Mouse (Mus musculus) hindbrain, postnatal 0 days (tissue): Measurements from ENCODE around the gene Rasl12. TPM values are rescaled to one million over a fixed set of nuclear protein-coding genes. Genes with fewer than 3 reads are reported as not detected.
A peak's percentile ranks its signal among the peaks of the same experiment; 100 is the strongest.

Experiments used
- ATAC-seq: fragments of 200-750 bp; cut with Nextera tagmentation; 2 replicates; pipeline ENCODE4 v1.8.0; 2017; ENCODE audit warnings: mild to moderate bottlenecking, moderate TSS enrichment, moderate library complexity
- DNase-seq: peaks from one replicate; pipeline ENCODE4 v3.0.0-alpha.2; 2015; ENCODE audit warnings: low spot score
- H3K27ac ChIP-seq: fragments of 300-500 bp; sonication (generic); 2 replicates; pipeline ENCODE4 v1.5.1; 2014; ENCODE audit warnings: mild to moderate bottlenecking
- H3K27me3 ChIP-seq: fragments of 300-500 bp; sonication (generic); 2 replicates; pipeline ENCODE4 v1.6.1; 2014; ENCODE audit warnings: low read length, mixed read lengths; ENCODE audit not compliant: insufficient read depth
- H3K36me3 ChIP-seq: fragments of 300-500 bp; sonication (generic); 2 replicates; pipeline ENCODE4 v1.6.1; 2014; ENCODE audit warnings: low read length, mixed read lengths; ENCODE audit not compliant: insufficient read depth
- H3K4me1 ChIP-seq: fragments of 300-500 bp; sonication (generic); 2 replicates; pipeline ENCODE4 v1.6.1; 2014; ENCODE audit warnings: antibody characterized with exemption, low read length, mixed read lengths; ENCODE audit not compliant: insufficient read depth
- H3K4me2 ChIP-seq: fragments of 300-500 bp; sonication (generic); 2 replicates; pipeline ENCODE4 v1.6.1; 2014; ENCODE audit warnings: low read depth, mild to moderate bottlenecking, low read length, moderate library complexity, mixed read lengths
- H3K4me3 ChIP-seq: fragments of 300-500 bp; sonication (generic); 2 replicates; pipeline ENCODE4 v1.5.1; 2014; ENCODE audit warnings: low read length
- H3K9ac ChIP-seq: fragments of 300-500 bp; sonication (generic); replicated peaks from 2 replicates; pipeline ENCODE4 v1.6.1; 2014; ENCODE audit warnings: mild to moderate bottlenecking, low read length, moderate library complexity, mixed read lengths
- H3K9me3 ChIP-seq: fragments of 300-500 bp; sonication (generic); 2 replicates; pipeline ENCODE4 v1.6.1; 2016; ENCODE audit warnings: low read length, mixed read lengths
- CTCF ChIP-seq: IDR thresholded peaks from 2 replicates; pipeline ENCODE4 v1.5.1; 2016; ENCODE audit warnings: antibody characterized with exemption, control low read depth, low read depth
- WGBS: fragments of 180-500 bp; shearing (Covaris S2); extraction: QIAGEN DNeasy Blood & Tissue Kit; methylation state at CpG from one replicate; pipeline ENCODE4 v1.1.7; 2014; 5-methylcytosine and 5-hydroxymethylcytosine counted together
- polyA plus RNA-seq: library from polyadenylated mRNA; unstranded; fragments of >200 nt; fragmentation: Nextera tagmentation; extraction: Ambion mirVana; gene quantifications from 2 replicates; pipeline ENCODE4 v1.2.1, GENCODE M21; 2015
- total RNA-seq: library from RNA; depleted of rRNA; stranded (reverse); fragments of >200 nt; gene quantifications from 2 replicates; pipeline ENCODE4 v1.2.3, GENCODE M21; 2014; rRNA removed

Rasl12 gene
- total and polyA plus RNA-seq, 2 experiments from 2014 or later = 4.0 to 7.0 TPM

DNA sequence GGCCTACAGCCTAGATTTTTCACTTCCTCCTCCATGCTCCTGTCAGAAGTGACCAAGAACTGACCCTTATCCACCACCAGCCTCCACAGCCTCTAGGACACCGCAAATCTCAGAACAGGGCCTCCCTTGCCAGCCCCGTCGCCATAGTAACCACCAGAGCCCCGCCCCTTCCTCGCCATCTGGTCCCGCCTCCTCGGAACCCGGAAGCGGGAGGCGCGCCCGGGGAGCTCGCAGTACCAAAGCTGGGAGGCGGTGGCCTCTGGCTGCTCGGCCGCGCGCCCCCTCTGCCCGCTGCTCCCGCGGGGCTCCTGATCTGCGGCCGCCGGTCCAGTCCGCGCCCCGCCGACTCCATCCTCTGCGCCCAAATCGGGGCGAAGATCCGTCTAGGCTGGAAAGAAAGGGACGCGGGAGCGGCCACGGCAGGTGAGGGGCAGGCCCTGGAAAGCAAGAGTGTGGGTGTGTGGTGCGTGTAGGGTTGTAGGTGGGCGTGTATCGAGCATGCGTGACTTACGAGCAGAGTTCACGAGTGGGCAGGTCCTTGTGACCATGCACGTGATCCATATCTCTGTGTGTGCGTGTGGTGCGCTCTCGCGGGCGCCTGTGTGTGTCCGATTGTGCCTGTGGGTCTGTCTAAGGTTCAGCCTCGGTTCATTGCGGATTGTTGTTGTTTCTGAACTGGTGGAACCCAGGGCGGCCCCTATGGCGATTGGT, 62.6 kb downstream of the Rasl12 start, which contains the start of gene Spg21:
Spg21 (plus strand) TSS at position 216 of the 711 bp plus-strand sequence.
- Histone ChIP-seq H3K4me2 (peak within 1 kb of the TSS; percentile 75), H3K27ac (peak within 1 kb of the TSS; percentile 84), H3K9ac (peak within 1 kb of the TSS; percentile 77), H3K36me3 (peaks cover 5% of the 10 kb centered on the region; the same call in 1 of the 2 replicates), H3K27me3 (no peaks in the 10 kb centered on the region), H3K4me3 (peak within 1 kb of the TSS; percentile 89), H3K4me1 (peaks cover 9% of the 10 kb centered on the region), H3K9me3 (no peaks in the 10 kb centered on the region)
- peak; percentile 97 for ATAC-seq
- TF ChIP-seq CTCF = no peak; the same call in 1 of the 2 replicates
- WGBS = 0% methylated on average over 53 of the region's 53 CpGs
- peak; percentile 96 for DNase-seq

DNA sequence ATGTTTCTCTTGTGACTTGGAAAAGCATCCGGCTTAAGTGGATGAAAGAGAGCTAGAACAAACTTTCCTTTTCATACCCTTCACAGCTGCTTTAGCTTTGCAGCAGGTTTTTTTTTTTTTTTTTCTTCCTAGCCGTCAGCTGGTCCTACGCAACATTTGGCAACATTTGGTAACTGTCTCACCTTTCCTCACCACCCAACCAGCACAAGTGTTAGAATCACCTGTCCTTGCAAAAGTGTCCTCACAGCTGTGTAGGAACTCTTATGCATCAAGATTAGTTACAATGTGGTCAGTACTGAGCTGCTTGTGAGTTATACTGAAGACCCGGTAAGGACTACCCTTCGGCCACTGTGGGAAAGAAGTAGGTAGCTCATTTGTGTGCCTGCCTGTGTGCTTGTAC, 64.2 kb downstream of the Rasl12 start:
- Histone ChIP-seq H3K4me2 (no peak overlapping the region), H3K4me1 (peaks cover 9% of the 10 kb centered on the region), H3K9ac (no peak overlapping the region), H3K27me3 (no peaks in the 10 kb centered on the region), H3K9me3 (no peaks in the 10 kb centered on the region), H3K27ac (no peak overlapping the region), H3K4me3 (no peak overlapping the region), H3K36me3 (peaks cover 7% of the 10 kb centered on the region; the same call in 1 of the 2 replicates)
- DNase-seq (no peak), ATAC-seq (no peak)
- WGBS = 75% methylated on average over 5 of the region's 5 CpGs
- no peak for TF ChIP-seq CTCF

DNA sequence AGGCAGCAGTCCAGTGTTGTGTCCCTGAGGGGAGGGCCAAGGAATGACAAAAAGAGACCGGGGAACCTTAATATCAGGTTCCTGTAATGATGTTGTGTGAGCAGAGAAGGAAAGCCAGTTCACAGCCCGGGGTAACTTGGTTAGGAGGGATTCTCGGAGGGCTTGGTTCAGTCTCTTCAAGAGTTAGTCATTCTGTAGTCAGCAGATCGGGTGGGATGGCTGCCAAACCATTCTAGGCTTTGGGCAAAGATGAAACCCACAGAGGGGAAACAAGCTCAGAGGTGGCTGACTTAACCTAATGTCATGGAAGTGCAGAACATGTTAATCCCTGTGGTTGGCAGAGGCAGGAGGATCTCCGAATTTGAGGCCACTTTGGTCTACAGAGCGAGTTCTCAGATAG, 65.9 kb downstream of the Rasl12 start:
- 95% methylated on average over 6 of the region's 6 CpGs for WGBS
- Histone ChIP-seq H3K4me1 (peaks cover 9% of the 10 kb centered on the region), H3K27ac (no peak overlapping the region), H3K27me3 (no peaks in the 10 kb centered on the region), H3K4me2 (no peak overlapping the region), H3K9me3 (no peaks in the 10 kb centered on the region), H3K36me3 (peaks cover 18% of the 10 kb centered on the region), H3K4me3 (no peak overlapping the region), H3K9ac (no peak overlapping the region)
- no peak for TF ChIP-seq CTCF
- ATAC-seq (no peak), DNase-seq (no peak)

Other genes starting within 250 kb of the Rasl12 start
- gene Parp16, start 203.2 kb upstream of the Rasl12 start, total RNA-seq = 2.6 and 6.7 TPM in 2 replicates
- 5.9 and 6.3 TPM in 2 replicates for gene Parp16, start 203.2 kb upstream of the Rasl12 start, polyA plus RNA-seq
- gene Cilp, start 133.3 kb upstream of the Rasl12 start, total RNA-seq = 0.16 and 0.29 TPM in 2 replicates
- 0.29 and 0.37 TPM in 2 replicates for gene Cilp, start 133.3 kb upstream of the Rasl12 start, polyA plus RNA-seq
- 22.7 and 23.3 TPM in 2 replicates for gene Clpx, start 104.2 kb upstream of the Rasl12 start, total RNA-seq
- gene Clpx, start 104.2 kb upstream of the Rasl12 start, polyA plus RNA-seq = 37.1 and 41.2 TPM in 2 replicates
- 16.2 and 17.5 TPM in 2 replicates for gene Pdcd7, start 52.4 kb upstream of the Rasl12 start, total RNA-seq
- 8.6 and 10.2 TPM in 2 replicates for gene Pdcd7, start 52.4 kb upstream of the Rasl12 start, polyA plus RNA-seq
- 8.6 and 10.2 TPM in 2 replicates for gene Ubap1l, start 37.5 kb upstream of the Rasl12 start, total RNA-seq
- gene Ubap1l, start 37.5 kb upstream of the Rasl12 start, polyA plus RNA-seq = 2.4 and 2.6 TPM in 2 replicates
- gene Kbtbd13, start 6.9 kb upstream of the Rasl12 start, total RNA-seq = 1.0 and 1.3 TPM in 2 replicates
- 0.46 and 0.50 TPM in 2 replicates for gene Kbtbd13, start 6.9 kb upstream of the Rasl12 start, polyA plus RNA-seq
- gene Slc51b, start 24.4 kb downstream of the Rasl12 start, total RNA-seq = not detected in 2 replicates
- not detected in 2 replicates for gene Slc51b, start 24.4 kb downstream of the Rasl12 start, polyA plus RNA-seq
- gene Mtfmt, start 37.3 kb downstream of the Rasl12 start, total RNA-seq = 11.8 and 19.0 TPM in 2 replicates
- gene Mtfmt, start 37.3 kb downstream of the Rasl12 start, polyA plus RNA-seq = 16.4 and 18.9 TPM in 2 replicates
- gene Spg21, start 62.4 kb downstream of the Rasl12 start, total RNA-seq = 71.6 and 72.1 TPM in 2 replicates
- 91.9 and 99.3 TPM in 2 replicates for gene Spg21, start 62.4 kb downstream of the Rasl12 start, polyA plus RNA-seq
- 3.7 and 5.9 TPM in 2 replicates for gene Ankdd1a, start 121.7 kb downstream of the Rasl12 start, total RNA-seq
- gene Ankdd1a, start 121.7 kb downstream of the Rasl12 start, polyA plus RNA-seq = 0.81 and 1.2 TPM in 2 replicates
- gene Plekho2, start 181.5 kb downstream of the Rasl12 start, total RNA-seq = 12.7 and 17.9 TPM in 2 replicates
- gene Plekho2, start 181.5 kb downstream of the Rasl12 start, polyA plus RNA-seq = 7.0 and 7.8 TPM in 2 replicates
- 3.5 and 15.2 TPM in 2 replicates for gene Pif1, start 188.7 kb downstream of the Rasl12 start, total RNA-seq
- 2.4 and 2.9 TPM in 2 replicates for gene Pif1, start 188.7 kb downstream of the Rasl12 start, polyA plus RNA-seq
- gene Rbpms2, start 231.1 kb downstream of the Rasl12 start, total RNA-seq = 3.3 and 5.9 TPM in 2 replicates
- 3.8 and 5.1 TPM in 2 replicates for gene Rbpms2, start 231.1 kb downstream of the Rasl12 start, polyA plus RNA-seq